Mouse (Mus musculus) kidney, adult 2 months (tissue): ENCODE measurements around the gene Pnmal2.

Experiments used
- CTCF ChIP-seq: fragments of 200-500 bp; conservative IDR thresholded peaks from 2 replicates; pipeline ENCODE4 v1.5.1; 2011; ENCODE audit warnings: low read depth, mild to moderate bottlenecking, control low read depth, low read length, moderate library complexity, mixed read lengths; ENCODE audit not compliant: insufficient read depth, insufficient read length
- POLR2A ChIP-seq: fragments of 200-500 bp; IDR thresholded peaks from one replicate; pipeline ENCODE4 v1.6.1; 2011; ENCODE audit warnings: low read depth, low read length, control low read depth

GRCm38 (mm10) chr7:16978173-16978572 is 33.7 kb downstream of the Pnmal2 start:
- TF ChIP-seq CTCF (no peak), POLR2A (no peak)
